Mouse (Mus musculus): Measurements from ENCODE around the gene Tmigd3. TPM values are rescaled to one million over a fixed set of nuclear protein-coding genes. Genes with fewer than 3 reads are reported as not detected.

Tmigd3 gene
- polyA plus RNA-seq (2012; rRNA removed): 0.15 TPM in 1 of 2 replicates, not detected in the other

DNA sequence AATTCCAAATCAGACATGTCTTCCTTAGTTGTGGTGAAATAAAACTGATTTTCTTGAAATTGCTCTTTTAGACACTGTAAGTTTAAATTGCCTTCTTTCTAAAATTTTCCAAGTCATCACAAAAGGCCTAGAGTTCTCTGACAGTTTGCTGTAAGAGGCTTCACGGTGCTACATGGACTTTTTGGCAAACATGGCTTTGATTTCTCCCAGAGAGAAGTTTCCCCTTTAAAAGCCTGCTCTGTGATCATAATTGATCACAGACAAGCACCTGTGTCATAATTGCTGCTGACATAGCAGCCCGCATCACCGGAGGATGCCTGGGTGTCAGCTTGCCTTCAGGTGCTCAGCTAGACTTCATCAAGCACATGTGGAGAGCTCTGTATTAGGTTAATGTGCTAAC is at the start of gene Tmigd3, which contains the start of gene Adora3:
Gene Tmigd3 (plus strand): TSS at position 346 of the 400 bp plus-strand sequence.
Gene Adora3 (plus strand): TSS at position 301 of the 400 bp plus-strand sequence.
- TF ChIP-seq POLR2A (IDR thresholded peaks at IDR 0.05; ENCODE audit: extremely low read depth, insufficient read depth, low read length): no peak
- no peak for TF ChIP-seq CTCF (IDR thresholded peaks at IDR 0.05; ENCODE audit: extremely low read depth, insufficient read depth, low read length)
- no peak within 1 kb of the TSS for H3K4me3 ChIP-seq (ENCODE audit: insufficient read depth, low read length)
- no peak within 1 kb of the TSS for H3K27ac ChIP-seq (ENCODE audit: insufficient read depth, low read length)
- H3K4me1 ChIP-seq (ENCODE audit: control insufficient read depth, insufficient read depth, low read length): peaks cover 2% of the 10 kb centered on the region

- no peak for TF ChIP-seq CTCF (IDR thresholded peaks at IDR 0.05; ENCODE audit: extremely low read depth, insufficient read depth, low read length)
- no peak for TF ChIP-seq POLR2A (IDR thresholded peaks at IDR 0.05; ENCODE audit: extremely low read depth, insufficient read depth, low read length)
- Histone ChIP-seq H3K27ac (ENCODE audit: insufficient read depth, low read length) (no peak overlapping the region), H3K4me1 (ENCODE audit: control insufficient read depth, insufficient read depth, low read length) (no peaks in the 10 kb centered on the region), H3K4me3 (ENCODE audit: insufficient read depth, low read length) (no peak overlapping the region)
Observed at GRCm38 (mm10) chr3:105821504-105821903, 49.2 kb upstream of the Tmigd3 start.

- Histone ChIP-seq H3K4me3 (ENCODE audit: insufficient read depth, low read length) (no peak overlapping the region), H3K27ac (ENCODE audit: insufficient read depth, low read length) (no peak overlapping the region), H3K4me1 (ENCODE audit: control insufficient read depth, insufficient read depth, low read length) (no peaks in the 10 kb centered on the region)
- TF ChIP-seq POLR2A (IDR thresholded peaks at IDR 0.05; ENCODE audit: extremely low read depth, insufficient read depth, low read length): no peak
- TF ChIP-seq CTCF (IDR thresholded peaks at IDR 0.05; ENCODE audit: extremely low read depth, insufficient read depth, low read length): no peak
Observed at GRCm38 (mm10) chr3:105823609-105824008, 47.1 kb upstream of the Tmigd3 start.

GRCm38 (mm10) chr3:105824103-105824502 is 46.6 kb upstream of the Tmigd3 start:
- no peak for TF ChIP-seq POLR2A (IDR thresholded peaks at IDR 0.05; ENCODE audit: extremely low read depth, insufficient read depth, low read length)
- no peak for TF ChIP-seq CTCF (IDR thresholded peaks at IDR 0.05; ENCODE audit: extremely low read depth, insufficient read depth, low read length)
- Histone ChIP-seq H3K4me3 (ENCODE audit: insufficient read depth, low read length) (no peak overlapping the region), H3K4me1 (ENCODE audit: control insufficient read depth, insufficient read depth, low read length) (no peaks in the 10 kb centered on the region), H3K27ac (ENCODE audit: insufficient read depth, low read length) (no peak overlapping the region)

DNA sequence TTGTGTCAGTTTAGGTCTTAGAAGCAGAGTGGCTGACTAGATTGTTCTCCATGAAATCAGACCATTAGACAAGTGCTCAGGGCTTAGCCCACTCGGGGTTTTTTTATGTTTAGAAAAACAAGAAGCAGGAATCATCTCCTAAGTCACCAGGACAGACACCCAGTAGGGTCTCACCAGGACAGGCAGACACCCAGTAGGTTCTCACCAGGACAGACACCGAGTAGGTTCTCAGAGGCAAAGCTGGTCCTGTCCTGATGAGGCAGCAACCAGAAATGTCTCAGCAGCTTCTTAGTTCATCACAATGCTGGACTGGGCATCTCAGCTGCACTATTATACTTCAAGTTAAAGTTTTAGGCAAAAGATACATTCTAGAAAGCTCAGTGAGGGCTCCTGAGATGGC is 46.0 kb upstream of the Tmigd3 start:
- H3K4me1 ChIP-seq (ENCODE audit: control insufficient read depth, insufficient read depth, low read length): no peaks in the 10 kb centered on the region
- TF ChIP-seq POLR2A (IDR thresholded peaks at IDR 0.05; ENCODE audit: extremely low read depth, insufficient read depth, low read length) (no peak), CTCF (IDR thresholded peaks at IDR 0.05; ENCODE audit: extremely low read depth, insufficient read depth, low read length) (no peak)
- no peak overlapping the region for H3K27ac ChIP-seq (ENCODE audit: insufficient read depth, low read length)
- no peak overlapping the region for H3K4me3 ChIP-seq (ENCODE audit: insufficient read depth, low read length)

DNA sequence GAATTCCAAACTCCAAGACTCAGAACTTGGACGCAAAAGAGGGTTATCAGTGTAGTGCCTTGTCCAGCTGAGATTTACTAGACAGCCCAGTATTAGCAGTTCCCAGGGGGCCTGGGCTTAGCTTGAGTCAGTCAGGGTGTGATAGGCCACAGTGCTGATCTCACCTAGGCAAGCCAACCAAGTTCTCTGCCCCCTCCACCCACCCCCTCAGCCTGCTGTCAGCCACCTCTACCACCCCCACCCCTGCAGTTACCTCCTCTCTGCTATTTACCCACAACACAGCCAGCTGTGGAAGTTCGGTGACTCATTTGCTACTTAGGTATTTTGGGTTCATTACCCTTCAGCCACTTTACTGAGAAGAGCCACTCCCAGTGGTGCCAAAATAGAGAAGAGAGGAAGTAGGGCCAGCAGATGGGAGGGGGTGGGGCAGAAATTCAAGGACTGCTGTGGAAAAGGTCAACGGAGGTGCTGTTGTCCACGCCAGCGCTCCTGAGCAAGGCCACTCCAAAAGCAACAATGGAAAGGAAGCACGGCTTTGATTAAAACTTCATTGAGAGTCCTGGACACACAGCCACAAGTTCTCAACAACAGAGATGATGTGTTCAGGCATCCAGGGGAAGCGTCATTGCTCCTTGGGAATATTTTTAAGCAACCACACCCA is 45.1 kb upstream of the Tmigd3 start:
- H3K4me1 ChIP-seq (ENCODE audit: control insufficient read depth, insufficient read depth, low read length): no peaks in the 10 kb centered on the region
- peak overlapping the region; percentile 37; the same call in 1 of the 2 replicates for H3K27ac ChIP-seq (ENCODE audit: insufficient read depth, low read length)
- TF ChIP-seq POLR2A (IDR thresholded peaks at IDR 0.05; ENCODE audit: extremely low read depth, insufficient read depth, low read length): no peak
- TF ChIP-seq CTCF (IDR thresholded peaks at IDR 0.05; ENCODE audit: extremely low read depth, insufficient read depth, low read length): no peak
- no peak overlapping the region for H3K4me3 ChIP-seq (ENCODE audit: insufficient read depth, low read length)

DNA sequence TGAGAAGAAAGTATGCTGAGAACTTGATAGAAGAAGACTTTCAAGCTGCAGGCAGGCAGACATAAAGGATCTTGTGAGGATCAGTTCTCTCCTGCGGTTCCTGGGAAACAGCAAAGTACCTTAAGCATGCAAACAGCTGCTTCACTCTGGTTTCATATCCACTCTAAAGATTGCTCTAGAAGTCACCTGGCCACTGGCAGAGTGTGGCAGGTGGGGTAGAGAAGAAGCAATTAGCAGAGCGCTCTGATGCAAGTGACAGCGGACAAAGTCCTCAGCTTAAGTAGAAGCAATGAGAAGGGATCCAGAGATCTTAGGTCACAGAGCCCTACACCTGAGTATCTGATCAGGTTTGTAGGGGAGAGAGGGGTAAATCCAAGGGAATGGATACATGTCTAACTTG is 39.1 kb upstream of the Tmigd3 start:
- no peak for TF ChIP-seq CTCF (IDR thresholded peaks at IDR 0.05; ENCODE audit: extremely low read depth, insufficient read depth, low read length)
- no peak for TF ChIP-seq POLR2A (IDR thresholded peaks at IDR 0.05; ENCODE audit: extremely low read depth, insufficient read depth, low read length)
- no peak overlapping the region for H3K27ac ChIP-seq (ENCODE audit: insufficient read depth, low read length)
- no peak overlapping the region for H3K4me3 ChIP-seq (ENCODE audit: insufficient read depth, low read length)
- no peaks in the 10 kb centered on the region for H3K4me1 ChIP-seq (ENCODE audit: control insufficient read depth, insufficient read depth, low read length)

GRCm38 (mm10) chr3:105835875-105836274 is 34.8 kb upstream of the Tmigd3 start:
- H3K4me3 ChIP-seq (ENCODE audit: insufficient read depth, low read length): no peak overlapping the region
- H3K4me1 ChIP-seq (ENCODE audit: control insufficient read depth, insufficient read depth, low read length): no peaks in the 10 kb centered on the region
- no peak for TF ChIP-seq CTCF (IDR thresholded peaks at IDR 0.05; ENCODE audit: extremely low read depth, insufficient read depth, low read length)
- TF ChIP-seq POLR2A (IDR thresholded peaks at IDR 0.05; ENCODE audit: extremely low read depth, insufficient read depth, low read length): no peak
- H3K27ac ChIP-seq (ENCODE audit: insufficient read depth, low read length): no peak overlapping the region

DNA sequence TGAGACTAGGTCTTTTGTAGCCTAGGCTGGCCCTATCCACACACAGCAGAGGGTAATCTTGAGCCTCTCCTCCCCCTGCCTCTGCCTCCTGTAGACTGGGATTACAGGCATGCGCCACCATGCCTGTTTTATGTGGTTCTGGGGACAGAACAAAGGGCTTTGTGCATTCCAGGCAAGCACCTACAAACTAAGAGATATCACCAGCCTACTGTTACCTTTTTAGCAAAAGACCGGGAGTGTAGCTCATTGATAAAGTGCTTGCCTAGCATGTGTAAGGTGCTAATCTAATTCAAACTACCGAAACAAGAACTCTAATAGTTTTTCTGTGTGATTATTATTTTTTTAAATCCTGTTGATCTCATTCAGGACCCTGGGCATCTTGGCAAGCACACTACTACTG is 33.8 kb upstream of the Tmigd3 start:
- Histone ChIP-seq H3K27ac (ENCODE audit: insufficient read depth, low read length) (no peak overlapping the region), H3K4me1 (ENCODE audit: control insufficient read depth, insufficient read depth, low read length) (no peaks in the 10 kb centered on the region), H3K4me3 (ENCODE audit: insufficient read depth, low read length) (no peak overlapping the region)
- TF ChIP-seq POLR2A (IDR thresholded peaks at IDR 0.05; ENCODE audit: extremely low read depth, insufficient read depth, low read length): no peak
- TF ChIP-seq CTCF (IDR thresholded peaks at IDR 0.05; ENCODE audit: extremely low read depth, insufficient read depth, low read length): no peak

GRCm38 (mm10) chr3:105838655-105839054 is 32.0 kb upstream of the Tmigd3 start:
- Histone ChIP-seq H3K4me1 (ENCODE audit: control insufficient read depth, insufficient read depth, low read length) (no peaks in the 10 kb centered on the region), H3K4me3 (ENCODE audit: insufficient read depth, low read length) (no peak overlapping the region), H3K27ac (ENCODE audit: insufficient read depth, low read length) (no peak overlapping the region)
- TF ChIP-seq POLR2A (IDR thresholded peaks at IDR 0.05; ENCODE audit: extremely low read depth, insufficient read depth, low read length) (no peak), CTCF (IDR thresholded peaks at IDR 0.05; ENCODE audit: extremely low read depth, insufficient read depth, low read length) (no peak)
